Mouse (Mus musculus): ENCODE measurements around the gene Zfp768. TPM values are rescaled to one million over a fixed set of nuclear protein-coding genes. Genes with fewer than 3 reads are reported as not detected.

Gene Zfp768
- polyA plus RNA-seq, 1 experiment = 17.5 TPM

DNA sequence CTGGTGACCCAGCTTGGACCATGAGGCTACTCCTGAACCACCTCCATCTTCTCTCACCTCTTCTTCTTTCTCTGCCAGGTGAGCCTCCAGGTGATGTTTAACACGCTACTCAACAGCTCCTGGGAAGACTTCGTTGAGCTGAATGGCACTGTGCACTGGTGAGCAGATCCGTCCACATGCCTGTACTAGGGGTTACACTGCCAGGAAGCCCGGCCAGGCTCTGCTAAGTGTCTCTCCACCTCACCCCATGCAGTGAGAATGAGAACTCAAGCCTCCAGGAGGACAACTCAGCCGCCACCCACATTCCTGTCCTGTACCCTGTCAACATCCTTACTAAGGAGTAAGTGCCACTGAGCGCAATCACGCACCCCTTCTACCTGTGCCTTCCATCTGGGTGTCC, 20.4 kb downstream of the Zfp768 start:
- Histone ChIP-seq H3K27me3 (ENCODE audit: control insufficient read depth, insufficient read depth, insufficient read length) (peaks cover 77% of the 10 kb centered on the region), H3K4me3 (ENCODE audit: insufficient read depth, poor library complexity, severe bottlenecking) (no peak overlapping the region), H3K36me3 (ENCODE audit: control insufficient read depth, insufficient read depth) (no peaks in the 10 kb centered on the region), H3K79me2 (ENCODE audit: control insufficient read depth, insufficient read depth) (no peaks in the 10 kb centered on the region), H3K79me3 (ENCODE audit: low read depth) (no peaks in the 10 kb centered on the region), H3ac (ENCODE audit: control insufficient read depth, insufficient read length, low read depth) (no peak overlapping the region)
- no peak for TF ChIP-seq USF1 (IDR thresholded peaks at IDR 0.05; ENCODE audit: low read depth)
- TF ChIP-seq MYOD1 (IDR thresholded peaks at IDR 0.05; ENCODE audit: control insufficient read depth, insufficient read length, low read depth) = no peak
- TF ChIP-seq CEBPB (IDR thresholded peaks at IDR 0.05; ENCODE audit: low read depth) = no peak
- TF ChIP-seq FOSL1 (IDR thresholded peaks at IDR 0.05; ENCODE audit: insufficient read depth, low read length, poor library complexity, severe bottlenecking) = no peak
- TF ChIP-seq MYOG (IDR thresholded peaks at IDR 0.05; ENCODE audit: control insufficient read depth, extremely low read depth, insufficient read length) = no peak
- no peak for TF ChIP-seq MAX (IDR thresholded peaks at IDR 0.05)
- no peak for TF ChIP-seq CTCF (IDR thresholded peaks at IDR 0.05; ENCODE audit: control insufficient read depth, insufficient read depth, insufficient read length)

DNA sequence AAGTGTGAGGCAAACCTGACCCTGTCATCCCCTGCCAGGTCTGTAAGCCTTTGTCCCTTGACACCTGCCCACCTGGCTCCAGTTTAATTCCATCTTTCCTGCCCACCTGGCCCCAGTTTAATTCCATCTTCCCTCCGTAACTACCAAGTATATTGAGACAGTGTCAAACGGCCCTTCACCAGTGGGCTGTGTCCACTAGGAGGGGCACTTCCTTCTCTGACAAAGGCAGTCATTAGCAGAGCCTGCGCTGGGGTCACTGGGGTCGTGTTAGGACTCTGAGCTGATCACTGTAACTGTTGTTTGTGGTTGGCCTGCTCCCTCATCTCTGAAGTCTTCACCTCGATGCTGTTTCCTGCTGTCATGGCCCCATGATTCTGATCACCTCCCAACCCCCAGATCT, 23.3 kb downstream of the Zfp768 start:
- Histone ChIP-seq H3K4me3 (ENCODE audit: insufficient read depth, poor library complexity, severe bottlenecking) (no peak overlapping the region), H3K36me3 (ENCODE audit: control insufficient read depth, insufficient read depth) (no peaks in the 10 kb centered on the region), H3K79me3 (ENCODE audit: low read depth) (no peaks in the 10 kb centered on the region), H3K79me2 (ENCODE audit: control insufficient read depth, insufficient read depth) (no peaks in the 10 kb centered on the region), H3ac (ENCODE audit: control insufficient read depth, insufficient read length, low read depth) (no peak overlapping the region), H3K27me3 (ENCODE audit: control insufficient read depth, insufficient read depth, insufficient read length) (peaks cover 70% of the 10 kb centered on the region)
- TF ChIP-seq CEBPB (IDR thresholded peaks at IDR 0.05; ENCODE audit: low read depth) = no peak
- no peak for TF ChIP-seq FOSL1 (IDR thresholded peaks at IDR 0.05; ENCODE audit: insufficient read depth, low read length, poor library complexity, severe bottlenecking)
- TF ChIP-seq MYOD1 (IDR thresholded peaks at IDR 0.05; ENCODE audit: control insufficient read depth, insufficient read length, low read depth) = no peak
- TF ChIP-seq CTCF (IDR thresholded peaks at IDR 0.05; ENCODE audit: control insufficient read depth, insufficient read depth, insufficient read length) = no peak
- TF ChIP-seq MAX (IDR thresholded peaks at IDR 0.05) = no peak
- no peak for TF ChIP-seq MYOG (IDR thresholded peaks at IDR 0.05; ENCODE audit: control insufficient read depth, extremely low read depth, insufficient read length)
- TF ChIP-seq USF1 (IDR thresholded peaks at IDR 0.05; ENCODE audit: low read depth) = no peak

GRCm38 (mm10) chr7:127321106-127321505, 24.3 kb downstream of the Zfp768 start:
- H3K79me3 ChIP-seq (ENCODE audit: low read depth) = no peaks in the 10 kb centered on the region
- H3K36me3 ChIP-seq (ENCODE audit: control insufficient read depth, insufficient read depth) = no peaks in the 10 kb centered on the region
- peaks cover 64% of the 10 kb centered on the region for H3K27me3 ChIP-seq (ENCODE audit: control insufficient read depth, insufficient read depth, insufficient read length)
- no peak overlapping the region for H3ac ChIP-seq (ENCODE audit: control insufficient read depth, insufficient read length, low read depth)
- TF ChIP-seq MYOD1 (IDR thresholded peaks at IDR 0.05; ENCODE audit: control insufficient read depth, insufficient read length, low read depth) (no peak), MAX (IDR thresholded peaks at IDR 0.05) (no peak), MYOG (IDR thresholded peaks at IDR 0.05; ENCODE audit: control insufficient read depth, extremely low read depth, insufficient read length) (no peak), FOSL1 (IDR thresholded peaks at IDR 0.05; ENCODE audit: insufficient read depth, low read length, poor library complexity, severe bottlenecking) (no peak), CTCF (IDR thresholded peaks at IDR 0.05; ENCODE audit: control insufficient read depth, insufficient read depth, insufficient read length) (no peak), CEBPB (IDR thresholded peaks at IDR 0.05; ENCODE audit: low read depth) (no peak), USF1 (IDR thresholded peaks at IDR 0.05; ENCODE audit: low read depth) (no peak)
- H3K4me3 ChIP-seq (ENCODE audit: insufficient read depth, poor library complexity, severe bottlenecking) = no peak overlapping the region
- no peaks in the 10 kb centered on the region for H3K79me2 ChIP-seq (ENCODE audit: control insufficient read depth, insufficient read depth)

- Histone ChIP-seq H3K79me3 (ENCODE audit: low read depth) (no peaks in the 10 kb centered on the region), H3ac (ENCODE audit: control insufficient read depth, insufficient read length, low read depth) (no peak overlapping the region), H3K36me3 (ENCODE audit: control insufficient read depth, insufficient read depth) (no peaks in the 10 kb centered on the region), H3K4me3 (ENCODE audit: insufficient read depth, poor library complexity, severe bottlenecking) (no peak overlapping the region), H3K79me2 (ENCODE audit: control insufficient read depth, insufficient read depth) (no peaks in the 10 kb centered on the region), H3K27me3 (ENCODE audit: control insufficient read depth, insufficient read depth, insufficient read length) (peaks cover 54% of the 10 kb centered on the region)
- TF ChIP-seq CEBPB (IDR thresholded peaks at IDR 0.05; ENCODE audit: low read depth) = no peak
- TF ChIP-seq CTCF (IDR thresholded peaks at IDR 0.05; ENCODE audit: control insufficient read depth, insufficient read depth, insufficient read length) = no peak
- TF ChIP-seq MYOG (IDR thresholded peaks at IDR 0.05; ENCODE audit: control insufficient read depth, extremely low read depth, insufficient read length) = no peak
- no peak for TF ChIP-seq FOSL1 (IDR thresholded peaks at IDR 0.05; ENCODE audit: insufficient read depth, low read length, poor library complexity, severe bottlenecking)
- TF ChIP-seq MYOD1 (IDR thresholded peaks at IDR 0.05; ENCODE audit: control insufficient read depth, insufficient read length, low read depth) = no peak
- peak; percentile 23 for TF ChIP-seq MAX (IDR thresholded peaks at IDR 0.05)
- no peak for TF ChIP-seq USF1 (IDR thresholded peaks at IDR 0.05; ENCODE audit: low read depth)
Observed at GRCm38 (mm10) chr7:127313912-127314311, 31.5 kb downstream of the Zfp768 start.

- Histone ChIP-seq H3K79me2 (ENCODE audit: control insufficient read depth, insufficient read depth) (no peaks in the 10 kb centered on the region), H3ac (ENCODE audit: control insufficient read depth, insufficient read length, low read depth) (no peak overlapping the region), H3K27me3 (ENCODE audit: control insufficient read depth, insufficient read depth, insufficient read length) (peaks cover 57% of the 10 kb centered on the region), H3K36me3 (ENCODE audit: control insufficient read depth, insufficient read depth) (no peaks in the 10 kb centered on the region), H3K79me3 (ENCODE audit: low read depth) (no peaks in the 10 kb centered on the region), H3K4me3 (ENCODE audit: insufficient read depth, poor library complexity, severe bottlenecking) (no peak overlapping the region)
- TF ChIP-seq MYOG (IDR thresholded peaks at IDR 0.05; ENCODE audit: control insufficient read depth, extremely low read depth, insufficient read length) (no peak), MAX (IDR thresholded peaks at IDR 0.05) (no peak), CTCF (IDR thresholded peaks at IDR 0.05; ENCODE audit: control insufficient read depth, insufficient read depth, insufficient read length) (no peak), FOSL1 (IDR thresholded peaks at IDR 0.05; ENCODE audit: insufficient read depth, low read length, poor library complexity, severe bottlenecking) (no peak), MYOD1 (IDR thresholded peaks at IDR 0.05; ENCODE audit: control insufficient read depth, insufficient read length, low read depth) (no peak), USF1 (IDR thresholded peaks at IDR 0.05; ENCODE audit: low read depth) (no peak)
Observed at GRCm38 (mm10) chr7:127309951-127310350, 35.4 kb downstream of the Zfp768 start.

DNA sequence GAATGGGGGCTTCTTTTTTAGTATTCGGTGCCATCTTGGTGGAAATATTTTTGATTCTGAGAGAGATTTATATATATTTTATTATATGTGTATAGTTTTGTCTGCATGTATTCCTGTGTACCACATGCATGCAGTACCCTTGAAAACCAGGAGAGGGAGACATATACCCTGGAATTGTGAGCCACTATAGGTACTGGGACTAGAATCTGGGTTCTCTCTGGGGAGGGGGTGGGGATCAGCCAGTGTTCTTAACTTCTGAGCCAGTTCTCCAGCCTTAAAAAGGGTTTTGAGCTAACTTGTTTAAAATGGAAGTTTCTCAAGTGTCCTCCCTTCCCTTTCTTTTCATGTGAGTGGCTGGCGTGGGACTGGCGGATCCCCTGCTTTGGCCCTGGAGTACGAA, 36.5 kb downstream of the Zfp768 start:
- Histone ChIP-seq H3K4me3 (ENCODE audit: insufficient read depth, poor library complexity, severe bottlenecking) (no peak overlapping the region), H3K79me3 (ENCODE audit: low read depth) (no peaks in the 10 kb centered on the region), H3K79me2 (ENCODE audit: control insufficient read depth, insufficient read depth) (no peaks in the 10 kb centered on the region), H3ac (ENCODE audit: control insufficient read depth, insufficient read length, low read depth) (no peak overlapping the region), H3K27me3 (ENCODE audit: control insufficient read depth, insufficient read depth, insufficient read length) (peaks cover 57% of the 10 kb centered on the region), H3K36me3 (ENCODE audit: control insufficient read depth, insufficient read depth) (no peaks in the 10 kb centered on the region)
- TF ChIP-seq CTCF (IDR thresholded peaks at IDR 0.05; ENCODE audit: control insufficient read depth, insufficient read depth, insufficient read length) (peak; percentile 2), MYOG (IDR thresholded peaks at IDR 0.05; ENCODE audit: control insufficient read depth, extremely low read depth, insufficient read length) (no peak)

All from C2C12 (cell line).